Mouse (Mus musculus): ENCODE measurements around the gene Uba52. TPM values are rescaled to one million over a fixed set of nuclear protein-coding genes. Genes with fewer than 3 reads are reported as not detected.

Gene Uba52
- polyA plus RNA-seq, 1 experiment from 2014 or later, result 879 TPM

- Histone ChIP-seq H3K9me3 (no peaks in the 10 kb centered on the region), H3K4me3 (peak overlapping the region; percentile 50), H3K27ac (peak overlapping the region; percentile 72; the same call in 1 of the 2 replicates), H3K36me3 (replicated peaks) (no peaks in the 10 kb centered on the region), H3K4me1 (peaks cover 60% of the 10 kb centered on the region), H3K27me3 (ENCODE audit: poor library complexity, severe bottlenecking) (peaks cover 100% of the 10 kb centered on the region)
- DNase-seq (ENCODE audit: extremely low spot score, low spot score), result no peak
- WGBS, result 55% methylated on average over 7 of the region's 7 CpGs
Observed at GRCm38 (mm10) chr8:70486191-70486681, 24.4 kb downstream of the Uba52 start.

GRCm38 (mm10) chr8:70482943-70483342 lies 27.7 kb downstream of the Uba52 start:
- Histone ChIP-seq H3K4me1 (peaks cover 30% of the 10 kb centered on the region), H3K27me3 (ENCODE audit: poor library complexity, severe bottlenecking) (peaks cover 97% of the 10 kb centered on the region), H3K9me3 (no peaks in the 10 kb centered on the region), H3K4me3 (no peak overlapping the region), H3K27ac (no peak overlapping the region), H3K36me3 (replicated peaks) (no peaks in the 10 kb centered on the region)
- no peak for DNase-seq (ENCODE audit: extremely low spot score, low spot score)
- 66% methylated on average over 2 of the region's 2 CpGs for WGBS

- H3K27me3 ChIP-seq (ENCODE audit: poor library complexity, severe bottlenecking), result peaks cover 92% of the 10 kb centered on the region
- no peak overlapping the region for H3K27ac ChIP-seq
- no peak for DNase-seq (ENCODE audit: extremely low spot score, low spot score)
- 85% methylated on average over 3 of the region's 3 CpGs for WGBS
- no peaks in the 10 kb centered on the region for H3K9me3 ChIP-seq
- H3K4me1 ChIP-seq, result peaks cover 30% of the 10 kb centered on the region
- no peak overlapping the region for H3K4me3 ChIP-seq
- no peaks in the 10 kb centered on the region for H3K36me3 ChIP-seq (replicated peaks)
Observed at GRCm38 (mm10) chr8:70481908-70482307, 28.7 kb downstream of the Uba52 start.

GRCm38 (mm10) chr8:70477269-70477982 lies 33.2 kb downstream of the Uba52 start:
- under 1% methylated on average over 21 of the region's 21 CpGs for WGBS
- Histone ChIP-seq H3K4me1 (peaks cover 29% of the 10 kb centered on the region), H3K36me3 (replicated peaks) (peaks cover 14% of the 10 kb centered on the region), H3K4me3 (peak overlapping the region; percentile 94), H3K27me3 (ENCODE audit: poor library complexity, severe bottlenecking) (peaks cover 47% of the 10 kb centered on the region), H3K27ac (peak overlapping the region; percentile 92), H3K9me3 (no peaks in the 10 kb centered on the region)
- DNase-seq (ENCODE audit: extremely low spot score, low spot score), result peak; percentile 59

- Histone ChIP-seq H3K27me3 (ENCODE audit: poor library complexity, severe bottlenecking) (peaks cover 39% of the 10 kb centered on the region), H3K36me3 (replicated peaks) (peaks cover 17% of the 10 kb centered on the region), H3K4me1 (peaks cover 29% of the 10 kb centered on the region), H3K9me3 (no peaks in the 10 kb centered on the region), H3K27ac (peak within 1 kb of the TSS; percentile 92), H3K4me3 (peak within 1 kb of the TSS; percentile 94)
- under 1% methylated on average over 53 of the region's 53 CpGs for WGBS
- DNase-seq (ENCODE audit: extremely low spot score, low spot score), result peak; percentile 95
Observed at GRCm38 (mm10) chr8:70476333-70477268, 34.0 kb downstream of the Uba52 start, which contains the start of gene Klhl26. Klhl26 (minus strand) TSS chr8:70476968.

- Histone ChIP-seq H3K27me3 (ENCODE audit: poor library complexity, severe bottlenecking) (no peaks in the 10 kb centered on the region), H3K4me3 (no peak overlapping the region), H3K4me1 (peaks cover 42% of the 10 kb centered on the region), H3K9me3 (no peaks in the 10 kb centered on the region), H3K27ac (no peak overlapping the region), H3K36me3 (replicated peaks) (peaks cover 20% of the 10 kb centered on the region)
- no peak for DNase-seq (ENCODE audit: extremely low spot score, low spot score)
- WGBS, result over 99% methylated on average over 7 of the region's 7 CpGs
Observed at GRCm38 (mm10) chr8:70471856-70472255, 38.7 kb downstream of the Uba52 start.

GRCm38 (mm10) chr8:70469938-70470337 lies 40.7 kb downstream of the Uba52 start:
- Histone ChIP-seq H3K4me3 (no peak overlapping the region), H3K9me3 (no peaks in the 10 kb centered on the region), H3K27ac (no peak overlapping the region), H3K27me3 (ENCODE audit: poor library complexity, severe bottlenecking) (no peaks in the 10 kb centered on the region), H3K4me1 (peaks cover 36% of the 10 kb centered on the region), H3K36me3 (replicated peaks) (peaks cover 26% of the 10 kb centered on the region)
- no peak for DNase-seq (ENCODE audit: extremely low spot score, low spot score)
- 77% methylated on average over 2 of the region's 2 CpGs for WGBS

- no peak overlapping the region; the same call in 1 of the 2 replicates for H3K27ac ChIP-seq
- H3K4me1 ChIP-seq, result peaks cover 36% of the 10 kb centered on the region
- WGBS, result 72% methylated on average over 10 of the region's 10 CpGs
- H3K9me3 ChIP-seq, result no peaks in the 10 kb centered on the region
- no peak for DNase-seq (ENCODE audit: extremely low spot score, low spot score)
- no peaks in the 10 kb centered on the region for H3K27me3 ChIP-seq (ENCODE audit: poor library complexity, severe bottlenecking)
- H3K36me3 ChIP-seq (replicated peaks), result peaks cover 24% of the 10 kb centered on the region
- no peak overlapping the region for H3K4me3 ChIP-seq
Observed at GRCm38 (mm10) chr8:70469295-70469916, 41.2 kb downstream of the Uba52 start.

- H3K36me3 ChIP-seq (replicated peaks), result peaks cover 20% of the 10 kb centered on the region
- H3K4me3 ChIP-seq, result no peak overlapping the region
- H3K27me3 ChIP-seq (ENCODE audit: poor library complexity, severe bottlenecking), result no peaks in the 10 kb centered on the region
- no peaks in the 10 kb centered on the region for H3K9me3 ChIP-seq
- H3K27ac ChIP-seq, result no peak overlapping the region
- no peak for DNase-seq (ENCODE audit: extremely low spot score, low spot score)
- peaks cover 37% of the 10 kb centered on the region for H3K4me1 ChIP-seq
- WGBS, result 92% methylated on average over 4 of the region's 4 CpGs
Observed at GRCm38 (mm10) chr8:70468733-70469132, 41.9 kb downstream of the Uba52 start.

- Histone ChIP-seq H3K27ac (no peak overlapping the region), H3K36me3 (replicated peaks) (peaks cover 20% of the 10 kb centered on the region), H3K9me3 (no peaks in the 10 kb centered on the region), H3K27me3 (ENCODE audit: poor library complexity, severe bottlenecking) (no peaks in the 10 kb centered on the region), H3K4me1 (peaks cover 44% of the 10 kb centered on the region), H3K4me3 (no peak overlapping the region)
- 67% methylated on average over 1 of the region's 1 CpGs for WGBS
- DNase-seq (ENCODE audit: extremely low spot score, low spot score), result no peak
Observed at GRCm38 (mm10) chr8:70467907-70468306, 42.7 kb downstream of the Uba52 start.

GRCm38 (mm10) chr8:70467229-70467725 lies 43.3 kb downstream of the Uba52 start:
- Histone ChIP-seq H3K27me3 (ENCODE audit: poor library complexity, severe bottlenecking) (no peaks in the 10 kb centered on the region), H3K36me3 (replicated peaks) (peaks cover 14% of the 10 kb centered on the region), H3K4me1 (peaks cover 44% of the 10 kb centered on the region), H3K9me3 (no peaks in the 10 kb centered on the region), H3K4me3 (no peak overlapping the region), H3K27ac (peak overlapping the region; percentile 31)
- 75% methylated on average over 5 of the region's 5 CpGs for WGBS
- no peak for DNase-seq (ENCODE audit: extremely low spot score, low spot score)

- H3K4me3 ChIP-seq, result no peak overlapping the region
- H3K27ac ChIP-seq, result peak overlapping the region; percentile 31
- H3K9me3 ChIP-seq, result no peaks in the 10 kb centered on the region
- peaks cover 13% of the 10 kb centered on the region for H3K36me3 ChIP-seq (replicated peaks)
- WGBS, result 70% methylated on average over 11 of the region's 11 CpGs
- no peaks in the 10 kb centered on the region for H3K27me3 ChIP-seq (ENCODE audit: poor library complexity, severe bottlenecking)
- no peak for DNase-seq (ENCODE audit: extremely low spot score, low spot score)
- peaks cover 46% of the 10 kb centered on the region for H3K4me1 ChIP-seq
Observed at GRCm38 (mm10) chr8:70466771-70467170, 43.8 kb downstream of the Uba52 start.
